Mouse (Mus musculus): ENCODE measurements around the gene Camta1.

GRCm38 (mm10) chr4:151544191-151544590, 317.5 kb downstream of the Camta1 start:
- TF ChIP-seq POLR2A (IDR thresholded peaks at IDR 0.05; ENCODE audit: borderline replicate concordance, insufficient read depth, low read length), result no peak
- TF ChIP-seq CTCF (IDR thresholded peaks at IDR 0.05; ENCODE audit: borderline replicate concordance, insufficient read depth, low read depth, low read length), result no peak
